Mouse (Mus musculus): ENCODE results near the gene Lemd1. TPM values are rescaled to one million over a fixed set of nuclear protein-coding genes. Genes with fewer than 3 reads are reported as not detected.

Gene Lemd1
- polyA plus RNA-seq, 1 experiment: 0.23 TPM

DNA sequence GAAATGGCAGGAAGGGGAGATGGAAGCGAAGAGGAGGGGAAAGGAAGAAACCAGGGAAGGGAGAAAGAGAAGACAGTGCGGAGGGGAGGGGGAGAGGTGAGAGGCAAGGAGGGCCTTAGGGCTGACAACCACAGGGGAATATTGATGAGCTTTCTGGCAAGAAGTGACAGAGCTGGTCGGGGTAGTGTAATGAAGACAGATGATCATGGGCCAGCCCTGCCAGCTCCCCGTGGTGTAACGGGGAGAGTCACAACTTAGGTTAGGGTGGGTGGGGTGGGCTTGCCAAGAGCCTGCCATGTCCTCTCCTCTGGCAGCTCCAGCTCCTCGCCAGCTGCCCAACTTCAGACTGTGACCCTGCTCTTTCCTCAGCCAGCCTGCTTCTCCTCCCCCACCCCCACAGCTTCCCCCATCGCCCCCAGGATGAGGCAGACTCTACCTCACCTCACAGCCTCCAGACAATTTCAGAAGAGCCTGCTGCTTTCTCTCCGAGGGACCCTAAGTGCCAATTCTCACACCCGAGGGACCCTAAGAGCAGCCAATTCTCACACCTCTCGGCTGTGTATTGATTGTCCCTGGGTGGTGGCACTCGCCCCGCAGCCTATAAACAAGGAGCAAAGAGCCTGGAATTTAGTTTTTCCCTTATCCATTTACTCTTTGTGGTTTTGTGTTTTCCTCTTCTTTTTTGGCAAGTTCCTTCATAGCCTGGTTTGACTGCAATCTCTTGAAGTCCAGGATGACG is 26.3 kb upstream of the Lemd1 start:
- no peak for DNase-seq (ENCODE audit: low spot score)

DNA sequence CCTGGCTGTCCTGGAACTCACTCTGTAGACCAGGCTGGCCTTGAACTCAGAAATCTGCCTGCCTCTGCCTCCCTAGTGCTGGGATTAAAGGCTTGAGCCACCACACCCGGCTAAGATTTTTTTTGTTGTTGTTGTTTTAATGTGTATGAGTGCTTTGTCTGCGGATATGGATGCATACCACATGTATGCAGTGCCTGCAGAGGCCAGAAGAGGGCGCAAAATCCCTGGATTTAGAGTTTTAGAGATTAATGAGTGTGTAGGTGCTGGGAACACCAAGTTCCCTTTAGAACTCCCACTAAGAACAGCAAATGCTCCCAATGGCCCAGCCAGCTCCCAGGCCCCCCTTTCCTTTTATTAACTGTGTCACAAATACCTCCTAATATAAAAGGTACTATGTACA is 25.4 kb upstream of the Lemd1 start:
- DNase-seq (ENCODE audit: low spot score): no peak

DNA sequence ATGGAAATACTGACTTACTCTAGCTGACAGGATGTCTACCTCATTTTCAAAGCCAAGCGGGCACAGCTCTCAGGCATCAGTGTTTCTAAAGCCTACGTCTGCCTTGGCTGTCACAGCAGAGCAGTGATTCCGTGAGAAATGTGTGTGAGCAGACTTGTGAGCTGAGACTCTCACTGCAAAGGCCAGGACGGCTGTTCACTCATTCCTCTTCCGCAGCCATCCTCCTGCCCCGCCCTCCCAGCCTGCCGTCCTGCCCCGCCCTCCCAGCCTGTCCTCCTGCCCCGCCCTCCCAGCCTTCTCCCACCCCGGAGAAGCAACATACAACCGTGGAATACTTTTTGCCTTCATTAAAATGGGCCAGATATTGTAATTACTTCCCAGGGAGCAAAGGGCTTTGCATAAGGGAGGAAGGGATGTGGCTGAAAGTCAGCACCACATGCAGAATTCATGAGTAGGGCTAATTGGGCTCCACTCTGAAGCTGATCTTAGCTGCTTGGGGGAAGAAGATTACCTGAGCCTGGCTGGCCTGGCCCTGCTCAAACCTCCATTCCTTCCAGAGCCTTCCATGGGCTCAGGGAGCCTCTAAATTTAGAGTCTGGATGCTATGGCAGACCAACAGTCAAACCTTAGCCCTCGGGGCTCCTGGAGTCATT is 23.0 kb upstream of the Lemd1 start:
- no peak for DNase-seq (ENCODE audit: low spot score)

- DNase-seq (ENCODE audit: low spot score): no peak
Measured at GRCm38 (mm10) chr1:132170698-132171097, 20.5 kb upstream of the Lemd1 start.

DNA sequence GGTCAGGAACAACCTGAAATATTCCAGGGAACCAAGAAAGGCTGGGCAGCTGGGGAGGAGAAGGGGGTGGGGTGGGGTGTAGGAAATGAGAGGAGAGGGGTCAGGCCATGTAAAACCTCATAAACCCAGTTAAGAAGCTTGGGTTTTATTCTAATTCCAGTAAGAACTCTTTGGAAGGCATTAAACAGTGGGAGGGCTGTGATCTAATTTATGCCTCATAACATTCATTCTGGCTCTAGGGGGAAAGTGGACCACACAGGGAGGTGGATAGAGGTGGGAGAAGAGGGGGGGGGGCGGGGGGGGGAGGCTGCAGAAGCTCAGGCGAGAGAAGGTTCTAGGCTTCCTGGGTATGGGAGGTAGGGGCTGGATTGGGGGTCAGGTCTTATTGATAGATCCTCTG is 19.6 kb upstream of the Lemd1 start:
- no peak for DNase-seq (ENCODE audit: low spot score)

DNA sequence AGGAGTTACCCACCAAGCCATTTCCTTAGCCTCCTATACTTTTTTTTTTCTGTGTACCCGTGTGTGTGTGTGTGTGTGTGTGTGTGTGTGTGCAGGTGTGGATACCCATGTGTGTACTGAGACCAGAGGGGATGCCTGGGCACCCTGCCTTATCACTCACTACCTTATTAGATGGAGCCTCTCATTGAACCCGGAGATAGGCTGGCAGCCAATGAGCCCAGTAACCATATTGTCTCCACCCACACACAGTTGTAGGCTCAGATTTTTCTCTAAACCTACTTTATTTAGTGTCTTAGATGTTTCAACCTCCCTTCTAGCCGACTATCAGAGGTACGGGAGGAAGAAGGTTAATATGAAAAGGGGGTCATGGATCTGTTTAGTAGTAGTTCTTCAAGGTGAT is 4.9 kb upstream of the Lemd1 start:
- no peak for DNase-seq (ENCODE audit: low spot score)

DNA sequence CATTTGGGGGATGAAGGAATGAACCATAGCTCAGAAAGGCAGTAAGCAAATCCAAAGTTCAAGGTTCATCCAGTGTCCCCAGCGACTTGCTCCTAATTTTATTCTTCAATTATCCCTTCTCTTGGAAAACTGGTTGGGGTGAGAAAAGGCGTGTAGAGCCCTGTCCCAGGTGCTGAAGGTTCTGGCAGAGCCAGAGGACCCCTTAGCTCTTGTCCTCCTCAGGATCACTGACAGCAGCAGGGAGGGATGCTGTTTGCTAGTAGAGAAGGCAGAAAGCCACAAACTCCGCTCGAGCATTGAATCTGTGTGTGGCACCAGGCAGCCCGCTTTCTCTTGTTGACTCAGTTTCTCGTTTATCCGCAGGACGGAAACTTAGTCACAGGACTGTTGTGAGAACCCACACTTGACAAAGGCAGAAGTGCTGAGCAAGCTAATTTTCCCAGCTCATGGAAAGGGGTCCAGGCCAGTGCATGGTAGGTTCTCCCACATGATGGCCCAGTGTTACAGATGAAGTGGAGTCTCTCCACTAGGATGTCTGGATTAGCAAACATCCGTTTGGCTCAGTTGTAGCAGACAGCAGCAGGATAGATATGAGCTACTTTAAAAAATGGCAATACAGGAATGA is 2.7 kb upstream of the Lemd1 start:
- no peak for DNase-seq (ENCODE audit: low spot score)

DNA sequence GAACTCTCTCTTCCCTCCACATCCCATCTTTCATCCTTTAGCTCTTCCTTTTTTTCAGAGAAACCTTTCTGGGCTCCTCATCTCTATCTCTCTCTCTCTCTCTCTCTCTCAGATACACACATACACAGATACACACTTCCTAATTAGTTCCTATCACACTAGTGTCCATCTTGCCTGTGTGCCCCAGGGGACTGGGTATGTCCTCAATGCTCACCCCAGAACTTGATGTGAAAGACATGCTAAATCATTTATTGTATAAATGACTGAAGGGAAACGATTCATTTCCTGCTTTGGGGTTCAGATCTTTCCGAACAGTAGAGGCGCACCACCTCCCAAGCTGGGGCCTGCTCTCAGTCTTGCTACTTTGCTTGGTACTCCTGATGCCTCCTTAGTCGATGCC is 2.0 kb upstream of the Lemd1 start:
- DNase-seq (ENCODE audit: low spot score): no peak

- no peak for DNase-seq (ENCODE audit: low spot score)
Measured at GRCm38 (mm10) chr1:132190040-132190513, 1.2 kb upstream of the Lemd1 start.

DNA sequence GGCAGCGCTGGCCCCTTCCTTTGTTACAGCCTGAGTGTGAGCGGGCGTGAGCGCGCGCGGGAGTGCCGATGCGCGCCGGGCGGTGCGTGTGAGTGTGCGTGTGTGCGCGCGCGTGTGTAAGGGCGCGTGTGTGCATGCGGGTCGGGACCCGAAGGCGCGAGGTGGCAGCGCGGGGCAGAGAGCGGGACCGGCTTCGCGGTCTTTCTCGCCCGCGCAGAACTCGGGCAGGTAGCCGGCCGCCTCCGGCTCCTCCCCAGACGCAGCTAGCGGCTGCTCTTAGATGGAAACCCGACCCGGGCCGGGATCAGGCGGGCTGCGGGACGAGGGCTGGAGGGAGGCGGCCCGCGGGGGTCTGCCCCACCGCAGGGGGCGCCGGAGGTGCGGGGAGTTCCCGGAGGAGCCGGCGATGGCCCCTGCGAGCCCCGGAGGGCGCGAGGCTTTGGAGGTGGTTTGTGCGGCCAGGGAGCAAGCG is 574 bp upstream of the Lemd1 start:
- DNase-seq (ENCODE audit: low spot score): no peak

DNA sequence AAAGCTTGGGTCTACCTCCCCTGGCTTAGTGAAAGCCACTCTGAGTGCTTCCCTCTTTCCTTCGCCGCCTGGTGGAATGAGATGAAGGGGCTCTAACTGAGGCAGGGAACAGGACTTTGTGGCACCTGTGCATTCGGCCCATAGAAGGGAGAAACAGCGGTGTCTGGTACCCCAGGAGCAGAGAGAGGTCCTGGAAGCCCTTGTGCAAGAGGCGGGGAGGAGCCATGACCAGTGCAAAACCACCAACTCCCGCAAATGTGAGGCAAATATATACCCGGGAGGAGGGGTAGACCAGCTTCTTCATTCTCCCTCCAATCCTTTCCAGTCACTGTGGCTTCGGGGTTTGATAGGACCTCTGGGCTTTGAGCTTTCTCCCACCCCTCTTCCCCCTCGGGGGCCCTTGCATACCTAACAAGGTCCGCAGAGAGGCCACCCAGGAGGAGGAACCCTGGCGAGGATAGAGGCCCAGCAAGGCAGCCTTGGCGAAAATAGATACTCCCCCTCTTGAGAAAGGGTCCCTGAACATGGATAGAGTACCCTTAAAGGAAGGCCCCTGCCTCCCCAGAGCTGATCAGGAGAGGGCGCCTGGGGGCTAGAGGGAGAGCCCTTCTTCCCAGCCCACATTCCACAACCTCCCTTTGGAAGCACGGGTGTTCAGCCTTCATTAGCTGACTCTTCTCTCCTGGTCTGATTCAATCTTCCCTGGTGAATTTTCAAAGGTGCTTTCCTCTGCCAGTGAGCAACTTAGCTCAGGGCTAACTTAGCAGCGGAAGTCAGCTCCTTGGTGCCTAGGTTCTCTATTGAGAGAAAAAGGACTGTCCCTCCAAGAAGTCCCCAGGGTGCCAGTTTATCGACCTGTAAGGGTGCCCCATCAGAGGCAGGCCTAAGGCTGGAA is 802 bp downstream of the Lemd1 start:
- no peak for DNase-seq (ENCODE audit: low spot score)

GRCm38 (mm10) chr1:132193806-132194205 is 2.6 kb downstream of the Lemd1 start:
- no peak for DNase-seq (ENCODE audit: low spot score)

DNA sequence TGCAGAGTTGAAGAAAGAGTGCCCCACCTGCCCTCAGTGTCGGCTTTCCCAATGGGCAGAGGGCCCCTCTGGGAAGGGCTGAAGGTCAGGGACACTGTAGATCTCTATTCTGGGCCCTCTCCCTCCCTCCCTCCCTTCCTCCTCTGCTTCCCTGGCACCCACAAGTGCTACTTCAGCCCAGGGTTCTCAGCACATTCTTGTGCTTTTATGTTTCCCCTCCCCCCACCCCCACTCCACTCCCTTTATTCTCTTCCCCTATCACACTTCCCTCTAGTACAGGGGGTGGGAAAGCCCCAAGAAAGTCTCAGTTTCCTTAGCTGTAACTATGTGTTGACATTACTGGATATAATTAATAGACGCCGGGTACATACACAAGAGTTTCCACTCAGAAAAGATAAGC is 3.4 kb downstream of the Lemd1 start:
- no peak for DNase-seq (ENCODE audit: low spot score)

GRCm38 (mm10) chr1:132195100-132195499 is 3.9 kb downstream of the Lemd1 start:
- no peak for DNase-seq (ENCODE audit: low spot score)

GRCm38 (mm10) chr1:132195681-132196080 is 4.5 kb downstream of the Lemd1 start:
- no peak for DNase-seq (ENCODE audit: low spot score)

DNA sequence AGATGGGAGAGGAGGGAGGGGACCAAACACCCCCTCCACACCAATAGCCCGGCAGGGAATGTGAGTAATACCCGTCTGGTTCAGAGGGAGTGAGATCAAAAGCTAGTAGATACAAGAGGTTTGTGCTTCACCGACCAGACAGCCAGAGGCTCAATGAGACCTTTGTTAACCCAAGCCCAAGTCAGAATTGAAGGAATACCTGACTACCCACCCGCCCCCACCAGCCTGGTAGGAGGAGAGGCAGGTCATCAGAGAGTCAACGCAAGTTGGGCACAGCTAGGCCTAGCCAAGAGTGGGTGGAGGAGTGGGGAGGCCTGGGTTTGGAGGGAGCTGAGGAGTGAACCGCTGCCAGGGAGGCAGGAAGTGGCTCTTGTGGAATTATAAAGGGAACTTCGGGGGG is 5.1 kb downstream of the Lemd1 start:
- no peak for DNase-seq (ENCODE audit: low spot score)

GRCm38 (mm10) chr1:132197666-132198065 is 6.4 kb downstream of the Lemd1 start:
- DNase-seq (ENCODE audit: low spot score): no peak

- DNase-seq (ENCODE audit: low spot score): no peak
Measured at GRCm38 (mm10) chr1:132198401-132199071, 7.3 kb downstream of the Lemd1 start.

- no peak for DNase-seq (ENCODE audit: low spot score)
Measured at GRCm38 (mm10) chr1:132199244-132199643, 8.0 kb downstream of the Lemd1 start.

- peak; percentile 16 for DNase-seq (ENCODE audit: low spot score)
Measured at GRCm38 (mm10) chr1:132199934-132200333, 8.7 kb downstream of the Lemd1 start.
